Mouse (Mus musculus) layer of hippocampus, adult 6 months (tissue): ENCODE measurements around the gene Cep170b. TPM values are rescaled to one million over a fixed set of nuclear protein-coding genes. Genes with fewer than 3 reads are reported as not detected.
A peak's percentile ranks its signal among the peaks of the same experiment; 100 is the strongest.

ENCODE experiments used
- long read RNA-seq, 2 experiments: library from polyadenylated mRNA; unstranded; transcript quantifications; one replicate each; pipeline ENCODE4 v2.0.0; 2019 to 2020
- microRNA-seq: library from miRNA; unstranded; fragments of <30 nt; microRNA quantifications from one replicate; pipeline ENCODE4 v1.2.0, GENCODE M21; 2020
- polyA plus RNA-seq: library from polyadenylated mRNA; unstranded; fragments of <200 nt; fragmentation: Nextera tagmentation; gene quantifications from 2 replicates; pipeline ENCODE4 v1.2.3, GENCODE M21; 2021

Gene Cep170b
- 21.7 and 22.6 TPM in 2 replicates for polyA plus RNA-seq
- long read RNA-seq, experiment 1, partial matches to known transcripts: 19 of 61 reads
- long read RNA-seq, experiment 1, other reads (novel, unspliced or antisense): 39 of 61 reads
- long read RNA-seq, experiment 2, full-length matches to known transcripts: 13 of 183 reads
- long read RNA-seq, experiment 2, partial matches to known transcripts: 163 of 183 reads
- long read RNA-seq, experiment 2, other reads (novel, unspliced or antisense): 7 of 183 reads

GRCm38 (mm10) chr12:112720216-112720615 is at the start of gene Cep170b:
Gene Cep170b (plus strand): TSS chr12:112720455.

DNA sequence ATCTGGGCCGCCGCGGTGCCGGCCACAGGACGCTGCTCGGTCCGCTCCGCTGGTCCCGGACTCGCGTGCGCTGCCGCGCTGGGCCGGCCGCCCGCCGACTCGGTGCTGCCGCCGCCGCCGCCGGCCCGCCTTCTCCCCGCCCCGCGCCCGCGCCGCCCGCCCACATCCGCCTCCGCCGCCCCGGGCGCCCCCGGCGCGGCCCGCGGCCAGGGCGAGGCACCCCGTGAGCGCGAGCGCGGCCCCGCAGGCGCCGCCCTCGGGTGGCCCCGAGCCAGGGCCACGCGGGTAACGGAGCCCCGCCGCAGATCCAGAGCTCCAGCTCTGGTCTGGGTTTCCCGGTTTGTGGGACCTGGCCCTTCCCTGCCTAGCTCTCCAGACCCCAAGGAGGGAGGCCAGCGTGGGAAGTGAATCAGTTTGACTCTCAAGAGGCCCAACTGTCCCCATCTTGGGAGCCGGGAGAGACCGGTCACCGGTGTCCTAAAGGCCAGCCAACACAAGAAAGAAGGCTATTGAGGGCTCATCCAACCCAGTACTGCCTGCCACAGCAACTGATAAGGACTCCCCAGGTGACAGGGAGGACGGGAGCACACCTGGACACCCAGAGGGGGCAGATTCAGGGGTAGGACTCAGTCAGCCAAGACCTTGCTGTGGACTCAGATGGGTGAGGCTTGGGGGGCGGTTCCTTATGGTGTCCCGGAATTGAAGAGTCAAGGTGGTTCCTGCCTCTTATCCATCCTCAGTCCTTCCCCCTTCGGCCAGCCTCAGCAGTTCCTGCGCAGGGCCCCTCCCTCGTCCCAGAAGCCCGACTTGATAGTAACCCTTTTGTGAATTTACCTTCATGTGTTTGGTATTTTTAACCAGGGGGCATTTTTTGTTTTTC is 45.9 kb upstream of the Cep170b start, which contains the start of gene Akt1:
Gene Akt1, minus strand, starts transcription at position 753 of the 880 bp plus-strand sequence.

DNA sequence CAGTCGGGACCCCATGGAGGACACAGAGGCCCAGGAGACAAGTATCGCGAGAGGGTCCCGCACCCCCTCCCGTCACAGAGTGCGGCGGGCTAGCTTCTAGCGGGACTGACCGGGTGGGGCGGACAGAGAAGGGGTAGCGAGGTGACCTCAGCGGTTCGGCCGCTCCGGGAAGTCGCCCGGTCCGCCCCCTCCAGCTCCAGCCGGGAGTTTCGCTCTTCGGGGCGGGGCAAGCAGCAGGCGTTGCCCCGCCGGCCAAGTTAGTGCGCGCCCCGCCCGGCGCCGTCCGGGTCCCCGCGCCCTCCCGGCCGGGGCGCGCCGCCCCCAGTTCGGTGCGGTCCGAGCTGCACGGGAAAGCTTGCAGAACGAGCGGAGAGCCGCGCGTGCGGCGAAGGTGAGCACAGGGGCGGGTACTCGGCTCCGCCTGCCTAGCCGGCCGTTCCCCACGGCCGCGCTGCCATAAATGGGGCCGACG is 41.7 kb upstream of the Cep170b start, which contains the start of gene Zbtb42:
Gene Zbtb42, plus strand, starts transcription at position 274 of the 472 bp plus-strand sequence.

GRCm38 (mm10) chr12:112760154-112760926 is 40.1 kb downstream of the Cep170b start, which contains the start of gene Pld4:
Gene Pld4 (plus strand): TSS chr12:112760655.

Small RNA genes lying within 50 kb of the gene (microRNA-seq; reads per million reads assigned to microRNA genes)
- 6.9 reads per million, percentile 25 among the genes with 10 or more reads in this experiment for gene Mir6940

Other genes starting within 250 kb of the Cep170b start
- gene A530016L24Rik, start 231.0 kb upstream of the Cep170b start, polyA plus RNA-seq: 0.14 TPM in 1 of 2 replicates, not detected in the other
- 121 and 138 TPM in 2 replicates for gene Tmem179, start 203.7 kb upstream of the Cep170b start, polyA plus RNA-seq
- 29.0 and 29.4 TPM in 2 replicates for gene Inf2, start 131.7 kb upstream of the Cep170b start, polyA plus RNA-seq
- gene Adssl1, start 100.4 kb upstream of the Cep170b start, polyA plus RNA-seq: 17.2 and 23.0 TPM in 2 replicates
- gene Siva1, start 75.8 kb upstream of the Cep170b start, polyA plus RNA-seq: 74.5 and 78.9 TPM in 2 replicates
- 23.4 and 25.7 TPM in 2 replicates for gene Akt1, start 45.6 kb upstream of the Cep170b start, polyA plus RNA-seq
- 0.41 and 1.1 TPM in 2 replicates for gene Zbtb42, start 41.6 kb upstream of the Cep170b start, polyA plus RNA-seq
- 13.5 and 14.2 TPM in 2 replicates for gene Pld4, start 40.2 kb downstream of the Cep170b start, polyA plus RNA-seq
- 0.48 and 0.50 TPM in 2 replicates for gene Ahnak2, start 82.2 kb downstream of the Cep170b start, polyA plus RNA-seq
- 17.9 and 18.4 TPM in 2 replicates for gene Clba1, start 88.5 kb downstream of the Cep170b start, polyA plus RNA-seq
- gene Cdca4, start 109.0 kb downstream of the Cep170b start, polyA plus RNA-seq: 11.4 and 13.2 TPM in 2 replicates
- gene Gpr132, start 147.8 kb downstream of the Cep170b start, polyA plus RNA-seq: not detected in 2 replicates
- 3.7 and 4.1 TPM in 2 replicates for gene Jag2, start 209.3 kb downstream of the Cep170b start, polyA plus RNA-seq
- gene Nudt14, start 221.7 kb downstream of the Cep170b start, polyA plus RNA-seq: 37.9 and 42.1 TPM in 2 replicates